In genomic region chr13:42049774-42050125, GRCm38 (mm10) we compare ENCODE assay signal across 8 mouse cellular contexts. TPM values are rescaled to one million over a fixed set of nuclear protein-coding genes. Genes with fewer than 3 reads are reported as not detected.
DNase-seq lines count a peak whose midpoint lies in the region; ATAC-seq and TF ChIP-seq lines count a peak whose summit lies in the region.

No protein-coding gene starts in this region.

- no peaks in the 10 kb centered on the region for H3K79me3 ChIP-seq in C2C12 (ENCODE audit: low read depth)

- H3K4me3 ChIP-seq in heart, embryonic 11.5 days (ENCODE audit: low read depth, low read length) = peak overlapping the region; percentile 91
- H3K4me3 ChIP-seq in C2C12 (ENCODE audit: insufficient read depth, poor library complexity, severe bottlenecking) = peak overlapping the region; percentile 38
- peak overlapping the region; percentile 54 for H3K4me3 ChIP-seq in forebrain, embryonic 11.5 days (ENCODE audit: low read depth, low read length)
- H3K4me3 ChIP-seq in liver, embryonic 13.5 days (replicated peaks) = peak overlapping the region; percentile 92

- whole genome bisulfite sequencing in heart, embryonic 11.5 days (ENCODE audit: insufficient replicate concordance) = 2% methylated on average over 8 of the region's 8 CpGs
- 1% methylated on average over 8 of the region's 8 CpGs for WGBS in forebrain, embryonic 11.5 days
- under 1% methylated on average over 8 of the region's 8 CpGs for WGBS in liver, embryonic 13.5 days (ENCODE audit: insufficient replicate concordance)

- H3K36me3 ChIP-seq in heart, embryonic 11.5 days (ENCODE audit: control insufficient read depth, insufficient read depth, low read length) = no peaks in the 10 kb centered on the region
- no peaks in the 10 kb centered on the region for H3K36me3 ChIP-seq in C2C12 (ENCODE audit: control insufficient read depth, insufficient read depth)
- H3K36me3 ChIP-seq in forebrain, embryonic 11.5 days (ENCODE audit: control insufficient read depth, insufficient read depth, low read length) = no peaks in the 10 kb centered on the region
- H3K36me3 ChIP-seq in liver, embryonic 13.5 days = no peaks in the 10 kb centered on the region

- H3K27me3 ChIP-seq in heart, embryonic 11.5 days (ENCODE audit: control insufficient read depth, insufficient read depth, low read length) = no peaks in the 10 kb centered on the region
- no peaks in the 10 kb centered on the region for H3K27me3 ChIP-seq in C2C12 (ENCODE audit: control insufficient read depth, insufficient read depth, insufficient read length)
- H3K27me3 ChIP-seq in forebrain, embryonic 11.5 days (ENCODE audit: control insufficient read depth, insufficient read depth, low read length) = no peaks in the 10 kb centered on the region
- H3K27me3 ChIP-seq in liver, embryonic 13.5 days = no peaks in the 10 kb centered on the region

- no peak for ATAC-seq in heart, embryonic 11.5 days (replicated peaks; ENCODE audit: insufficient number of reproducible peaks, low FRiP score, low TSS enrichment)
- no peak for ATAC-seq in forebrain, embryonic 11.5 days (replicated peaks; ENCODE audit: low FRiP score)
- no peak for ATAC-seq in liver, embryonic 13.5 days (ENCODE audit: low read depth)

- peak overlapping the region; percentile 70 for H3ac ChIP-seq in C2C12 (ENCODE audit: control insufficient read depth, insufficient read length, low read depth)

- peaks cover 24% of the 10 kb centered on the region for H3K79me2 ChIP-seq in C2C12 (ENCODE audit: control insufficient read depth, insufficient read depth)

- H3K4me2 ChIP-seq in heart, embryonic 11.5 days = peak overlapping the region; percentile 86
- peak overlapping the region; percentile 83 for H3K4me2 ChIP-seq in forebrain, embryonic 11.5 days (ENCODE audit: low read depth, low read length, severe bottlenecking)
- peak overlapping the region; percentile 97 for H3K4me2 ChIP-seq in liver, embryonic 13.5 days

- H3K4me1 ChIP-seq in heart, embryonic 11.5 days (ENCODE audit: control insufficient read depth, insufficient read depth, low read length) = peaks cover 9% of the 10 kb centered on the region; the same call in 1 of the 2 replicates
- H3K4me1 ChIP-seq in forebrain, embryonic 11.5 days (replicated peaks; ENCODE audit: control insufficient read depth, insufficient read depth, low read length) = peaks cover 7% of the 10 kb centered on the region; the same call in 1 of the 2 replicates
- H3K4me1 ChIP-seq in liver, embryonic 13.5 days (replicated peaks) = peaks cover 34% of the 10 kb centered on the region

- peak overlapping the region; percentile 80 for H3K9ac ChIP-seq in heart, embryonic 11.5 days (ENCODE audit: low read depth, low read length)
- H3K9ac ChIP-seq in forebrain, embryonic 11.5 days (ENCODE audit: low read length) = peak overlapping the region; percentile 82
- peak overlapping the region; percentile 83 for H3K9ac ChIP-seq in liver, embryonic 13.5 days

- TF ChIP-seq CTCF in C2C12 (IDR thresholded peaks at IDR 0.05; ENCODE audit: control insufficient read depth, insufficient read depth, insufficient read length) = no peak

- H3K27ac ChIP-seq in heart, embryonic 11.5 days (ENCODE audit: low read depth, low read length) = peak overlapping the region; percentile 61
- peak overlapping the region; percentile 37; the same call in 1 of the 2 replicates for H3K27ac ChIP-seq in forebrain, embryonic 11.5 days (ENCODE audit: low read depth, low read length)
- peak overlapping the region; percentile 70 for H3K27ac ChIP-seq in liver, embryonic 13.5 days

- H3K9me3 ChIP-seq in heart, embryonic 11.5 days (replicated peaks; ENCODE audit: control insufficient read depth, low read length) = no peaks in the 10 kb centered on the region
- H3K9me3 ChIP-seq in forebrain, embryonic 11.5 days (ENCODE audit: control insufficient read depth, low read length) = no peaks in the 10 kb centered on the region
- H3K9me3 ChIP-seq in liver, embryonic 13.5 days (replicated peaks) = no peaks in the 10 kb centered on the region

- DNase-seq in heart, adult 18-20 months = no peak
- DNase-seq in forebrain, embryonic 11.5 days (ENCODE audit: low spot score) = no peak
- no peak for DNase-seq in liver, embryonic 13.5 days
- no peak for DNase-seq in adrenal gland, adult (ENCODE audit: inconsistent age in 2 of 2, low spot score in 1 of 2)
- DNase-seq in retina, embryonic 14.5 days (ENCODE audit: low spot score) = no peak
- DNase-seq in cerebellum, adult 11-12 months = no peak

TF ChIP-seq in C2C12, 6 proteins besides CTCF, POLR2A, EP300 and RAD21:
- TF ChIP-seq MAX (IDR thresholded peaks at IDR 0.05) (no peak), MYOD1 (IDR thresholded peaks at IDR 0.05; ENCODE audit: control insufficient read depth, insufficient read length, low read depth) (no peak), MYOG (IDR thresholded peaks at IDR 0.05; ENCODE audit: control insufficient read depth, extremely low read depth, insufficient read length) (no peak), USF1 (IDR thresholded peaks at IDR 0.05; ENCODE audit: low read depth) (no peak), CEBPB (IDR thresholded peaks at IDR 0.05; ENCODE audit: low read depth) (no peak)

RNA-seq across cellular contexts. Expression of gene Hivep1, which starts 2.1 kb away (rescaled TPM):
- polyA plus RNA-seq in heart, embryonic 11.5 days (2014; fragmentation: Nextera tagmentation; extraction: Ambion mirVana) = 8.4 and 11.4 TPM in 2 replicates
- 10 to 100 TPM; 23.8 to 25.9 TPM for total RNA-seq in heart, adult 18-20 months (2021)
- 2.2 TPM for polyA plus RNA-seq in C2C12 (2012; fragmentation: generic; extraction: Trizol)
- polyA plus RNA-seq in forebrain, embryonic 11.5 days (2014; fragmentation: Nextera tagmentation; extraction: Ambion mirVana) = 13.2 and 16.5 TPM in 2 replicates
- polyA plus RNA-seq in liver, embryonic 13.5 days (2015; fragmentation: Nextera tagmentation; extraction: Ambion mirVana) = 2.4 and 3.3 TPM in 2 replicates

Comparison
In these comparisons a context has a peak if more than half of its experiments do, and no peak if none do; other contexts are left out.
1. H3K4me3 ChIP-seq: peak in every context shown above with its lines; median percentile 92 in liver, embryonic 13.5 days; 91 in heart, embryonic 11.5 days; 54 in forebrain, embryonic 11.5 days; 38 in C2C12.